Mouse (Mus musculus): ENCODE results near the gene Clca3a1. TPM values are rescaled to one million over a fixed set of nuclear protein-coding genes. Genes with fewer than 3 reads are reported as not detected.
A peak's percentile ranks its signal among the peaks of the same experiment; 100 is the strongest.

Clca3a1 gene
- polyA plus RNA-seq, 1 experiment from 2014 or later = 14.2 TPM

- no peak for ATAC-seq (ENCODE audit: insufficient read depth, low FRiP score, low read depth)
- Histone ChIP-seq H3K27me3 (replicated peaks) (no peaks in the 10 kb centered on the region), H3K9me3 (no peaks in the 10 kb centered on the region), H3K9ac (no peak overlapping the region), H3K27ac (no peak overlapping the region), H3K4me1 (peaks cover 23% of the 10 kb centered on the region; the same call in 1 of the 2 replicates), H3K4me3 (replicated peaks) (no peak overlapping the region), H3K4me2 (no peak overlapping the region), H3K36me3 (peaks cover 4% of the 10 kb centered on the region; the same call in 1 of the 2 replicates)
- 76% methylated on average over 3 of the region's 3 CpGs for WGBS
Observed at GRCm38 (mm10) chr3:144717121-144717520, 43.7 kb downstream of the Clca3a1 start.

GRCm38 (mm10) chr3:144715901-144716300, 44.9 kb downstream of the Clca3a1 start:
- no peak overlapping the region for H3K4me3 ChIP-seq (replicated peaks)
- no peaks in the 10 kb centered on the region for H3K9me3 ChIP-seq
- no peak overlapping the region for H3K27ac ChIP-seq
- H3K4me1 ChIP-seq = peaks cover 23% of the 10 kb centered on the region; the same call in 1 of the 2 replicates
- no peak overlapping the region for H3K9ac ChIP-seq
- no peak overlapping the region for H3K4me2 ChIP-seq
- WGBS = 53% methylated on average over 9 of the region's 9 CpGs
- peaks cover 7% of the 10 kb centered on the region; the same call in 1 of the 2 replicates for H3K36me3 ChIP-seq
- ATAC-seq (ENCODE audit: insufficient read depth, low FRiP score, low read depth) = no peak
- no peaks in the 10 kb centered on the region for H3K27me3 ChIP-seq (replicated peaks)

DNA sequence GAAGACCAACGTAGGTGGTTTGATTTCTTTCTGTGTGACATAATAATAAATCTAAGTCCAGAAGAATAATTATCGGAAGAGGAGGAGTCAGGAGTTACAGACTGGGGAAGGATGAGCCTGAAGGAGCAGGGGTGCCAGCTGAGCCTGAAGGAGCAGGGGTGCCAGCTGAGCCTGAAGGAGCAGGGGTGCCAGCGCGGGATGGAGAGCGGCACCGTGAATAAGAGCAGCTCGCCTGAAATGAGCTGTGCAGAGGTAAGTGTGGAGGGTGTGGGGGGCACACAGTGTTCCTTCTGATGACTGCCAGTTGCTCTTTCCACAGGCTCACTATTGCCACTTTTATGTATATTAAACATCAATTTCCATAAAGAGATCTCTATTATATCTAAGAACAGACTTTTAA, 45.7 kb downstream of the Clca3a1 start:
- H3K4me3 ChIP-seq (replicated peaks) = no peak overlapping the region
- H3K27me3 ChIP-seq (replicated peaks) = no peaks in the 10 kb centered on the region
- 74% methylated on average over 7 of the region's 7 CpGs for WGBS
- H3K4me1 ChIP-seq = peaks cover 23% of the 10 kb centered on the region; the same call in 1 of the 2 replicates
- H3K4me2 ChIP-seq = no peak overlapping the region
- H3K9me3 ChIP-seq = no peaks in the 10 kb centered on the region
- peaks cover 7% of the 10 kb centered on the region; the same call in 1 of the 2 replicates for H3K36me3 ChIP-seq
- H3K9ac ChIP-seq = no peak overlapping the region
- no peak for ATAC-seq (ENCODE audit: insufficient read depth, low FRiP score, low read depth)
- H3K27ac ChIP-seq = no peak overlapping the region

GRCm38 (mm10) chr3:144714606-144715005, 46.2 kb downstream of the Clca3a1 start:
- Histone ChIP-seq H3K27me3 (replicated peaks) (no peaks in the 10 kb centered on the region), H3K9ac (no peak overlapping the region), H3K36me3 (peaks cover 7% of the 10 kb centered on the region; the same call in 1 of the 2 replicates), H3K9me3 (no peaks in the 10 kb centered on the region), H3K4me3 (replicated peaks) (no peak overlapping the region), H3K4me2 (no peak overlapping the region), H3K4me1 (peaks cover 23% of the 10 kb centered on the region; the same call in 1 of the 2 replicates), H3K27ac (0 out of 2 replicates have a peak overlapping the region, but pooled peaks have one; percentile 26)
- 65% methylated on average over 8 of the region's 8 CpGs for WGBS
- no peak for ATAC-seq (ENCODE audit: insufficient read depth, low FRiP score, low read depth)

DNA sequence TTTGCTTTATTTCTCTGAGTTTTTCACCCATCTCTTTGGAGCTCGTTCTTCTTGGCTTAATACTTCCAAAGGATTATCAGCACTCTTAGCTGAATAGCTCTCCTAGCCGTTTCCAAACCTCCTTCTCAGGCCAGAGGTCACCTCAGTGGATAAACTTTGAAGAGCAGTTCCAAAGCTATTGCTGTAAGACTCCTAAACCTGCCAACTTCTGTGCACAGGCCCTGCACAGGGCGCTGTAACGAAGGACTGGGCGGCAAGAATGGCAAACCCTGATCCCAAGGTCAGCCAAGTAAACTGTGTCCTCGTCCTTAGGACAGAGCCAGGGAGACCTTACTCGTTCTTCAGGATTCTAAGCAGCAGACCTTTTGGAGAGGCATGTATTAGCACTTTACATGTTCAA, 46.7 kb downstream of the Clca3a1 start:
- no peak overlapping the region for H3K4me3 ChIP-seq (replicated peaks)
- no peak overlapping the region for H3K4me2 ChIP-seq
- no peak overlapping the region for H3K9ac ChIP-seq
- peaks cover 9% of the 10 kb centered on the region; the same call in 1 of the 2 replicates for H3K36me3 ChIP-seq
- WGBS = 48% methylated on average over 7 of the region's 7 CpGs
- ATAC-seq (ENCODE audit: insufficient read depth, low FRiP score, low read depth) = no peak
- H3K4me1 ChIP-seq = peaks cover 23% of the 10 kb centered on the region; the same call in 1 of the 2 replicates
- no peaks in the 10 kb centered on the region for H3K27me3 ChIP-seq (replicated peaks)
- H3K9me3 ChIP-seq = no peaks in the 10 kb centered on the region
- H3K27ac ChIP-seq = 0 out of 2 replicates have a peak overlapping the region, but pooled peaks have one; percentile 26

DNA sequence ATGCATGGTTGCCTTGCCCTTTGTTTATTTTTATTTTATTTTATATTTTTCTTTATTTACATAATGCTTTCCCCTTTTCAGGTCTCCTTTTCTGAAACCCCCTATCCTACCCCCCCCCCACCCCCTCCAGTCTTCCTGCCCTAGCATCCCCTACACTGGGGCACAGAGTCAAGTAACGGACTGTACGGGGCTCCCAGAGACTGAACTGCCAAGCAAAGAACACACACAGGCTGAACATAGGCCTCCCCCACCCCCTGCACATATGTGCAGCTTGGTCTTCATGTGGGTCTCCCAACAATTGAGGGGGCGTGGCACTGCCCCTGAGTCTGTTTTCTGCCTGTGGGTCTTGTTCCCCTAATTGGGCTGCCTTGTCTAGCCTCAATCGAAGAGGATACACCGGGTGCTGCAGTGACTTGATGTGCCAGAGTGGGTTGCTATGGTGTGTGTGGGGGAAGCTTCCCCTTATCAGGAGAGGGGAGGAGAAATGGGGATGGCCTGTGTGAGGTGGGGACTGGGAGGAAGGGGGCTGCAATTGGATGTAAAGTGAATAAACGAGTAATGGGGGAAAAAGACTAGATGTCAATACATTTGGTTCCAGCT, 49.1 kb downstream of the Clca3a1 start:
- no peak overlapping the region for H3K9ac ChIP-seq
- no peak overlapping the region for H3K27ac ChIP-seq
- no peak for ATAC-seq (ENCODE audit: insufficient read depth, low FRiP score, low read depth)
- peaks cover 11% of the 10 kb centered on the region; the same call in 1 of the 2 replicates for H3K4me1 ChIP-seq
- H3K4me3 ChIP-seq (replicated peaks) = no peak overlapping the region
- H3K36me3 ChIP-seq = peaks cover 10% of the 10 kb centered on the region; the same call in 1 of the 2 replicates
- no peaks in the 10 kb centered on the region for H3K9me3 ChIP-seq
- H3K27me3 ChIP-seq (replicated peaks) = no peaks in the 10 kb centered on the region
- 73% methylated on average over 6 of the region's 6 CpGs for WGBS
- no peak overlapping the region for H3K4me2 ChIP-seq

GRCm38 (mm10) chr3:144708612-144709011, 52.2 kb downstream of the Clca3a1 start:
- WGBS = 77% methylated on average over 5 of the region's 5 CpGs
- Histone ChIP-seq H3K9ac (no peak overlapping the region), H3K27me3 (replicated peaks) (no peaks in the 10 kb centered on the region), H3K4me2 (no peak overlapping the region), H3K9me3 (no peaks in the 10 kb centered on the region), H3K27ac (no peak overlapping the region), H3K4me3 (replicated peaks) (no peak overlapping the region), H3K36me3 (peaks cover 12% of the 10 kb centered on the region; the same call in 1 of the 2 replicates), H3K4me1 (no peaks in the 10 kb centered on the region)
- no peak for ATAC-seq (ENCODE audit: insufficient read depth, low FRiP score, low read depth)

DNA sequence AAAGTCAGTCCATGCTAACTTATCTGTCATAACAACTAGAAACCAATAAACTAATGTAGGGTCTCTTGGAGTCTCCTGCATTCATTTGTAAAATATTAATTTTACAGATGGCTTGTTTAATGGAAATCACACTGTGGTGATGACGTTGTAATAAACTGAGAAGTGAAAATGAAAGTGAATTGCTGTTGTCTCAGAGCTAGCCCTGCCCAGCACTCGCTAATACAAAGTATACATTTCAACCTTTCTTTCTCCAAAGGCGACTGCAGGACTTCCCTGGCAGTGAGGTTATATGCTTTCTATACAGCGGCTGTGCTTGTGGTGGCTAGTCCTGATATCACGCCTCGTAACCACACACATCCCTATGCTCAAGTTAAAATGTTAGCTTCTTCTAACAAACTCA, 56.8 kb downstream of the Clca3a1 start:
- no peak overlapping the region for H3K27ac ChIP-seq
- no peak overlapping the region for H3K4me3 ChIP-seq (replicated peaks)
- no peaks in the 10 kb centered on the region for H3K27me3 ChIP-seq (replicated peaks)
- H3K4me2 ChIP-seq = no peak overlapping the region
- 74% methylated on average over 6 of the region's 6 CpGs for WGBS
- H3K9me3 ChIP-seq = no peaks in the 10 kb centered on the region
- H3K4me1 ChIP-seq = no peaks in the 10 kb centered on the region
- 0 out of 2 replicates have a peak, but pooled peaks cover 2% of the 10 kb centered on the region for H3K36me3 ChIP-seq
- H3K9ac ChIP-seq = no peak overlapping the region
- no peak for ATAC-seq (ENCODE audit: insufficient read depth, low FRiP score, low read depth)

- H3K27ac ChIP-seq = no peak overlapping the region
- H3K4me3 ChIP-seq (replicated peaks) = no peak overlapping the region
- no peaks in the 10 kb centered on the region for H3K4me1 ChIP-seq
- no peak overlapping the region for H3K9ac ChIP-seq
- no peak overlapping the region for H3K4me2 ChIP-seq
- H3K27me3 ChIP-seq (replicated peaks) = no peaks in the 10 kb centered on the region
- peaks cover 22% of the 10 kb centered on the region for H3K36me3 ChIP-seq
- no peak for ATAC-seq (ENCODE audit: insufficient read depth, low FRiP score, low read depth)
- WGBS = 81% methylated on average over 5 of the region's 5 CpGs
- no peaks in the 10 kb centered on the region for H3K9me3 ChIP-seq
Observed at GRCm38 (mm10) chr3:144698790-144699433, 61.9 kb downstream of the Clca3a1 start.

GRCm38 (mm10) chr3:144697942-144698341, 62.8 kb downstream of the Clca3a1 start:
- no peak overlapping the region for H3K27ac ChIP-seq
- no peak for ATAC-seq (ENCODE audit: insufficient read depth, low FRiP score, low read depth)
- H3K4me2 ChIP-seq = no peak overlapping the region
- 78% methylated on average over 3 of the region's 3 CpGs for WGBS
- H3K4me3 ChIP-seq (replicated peaks) = no peak overlapping the region
- no peak overlapping the region for H3K9ac ChIP-seq
- H3K27me3 ChIP-seq (replicated peaks) = no peaks in the 10 kb centered on the region
- H3K36me3 ChIP-seq = peaks cover 25% of the 10 kb centered on the region
- H3K4me1 ChIP-seq = no peaks in the 10 kb centered on the region
- H3K9me3 ChIP-seq = no peaks in the 10 kb centered on the region

DNA sequence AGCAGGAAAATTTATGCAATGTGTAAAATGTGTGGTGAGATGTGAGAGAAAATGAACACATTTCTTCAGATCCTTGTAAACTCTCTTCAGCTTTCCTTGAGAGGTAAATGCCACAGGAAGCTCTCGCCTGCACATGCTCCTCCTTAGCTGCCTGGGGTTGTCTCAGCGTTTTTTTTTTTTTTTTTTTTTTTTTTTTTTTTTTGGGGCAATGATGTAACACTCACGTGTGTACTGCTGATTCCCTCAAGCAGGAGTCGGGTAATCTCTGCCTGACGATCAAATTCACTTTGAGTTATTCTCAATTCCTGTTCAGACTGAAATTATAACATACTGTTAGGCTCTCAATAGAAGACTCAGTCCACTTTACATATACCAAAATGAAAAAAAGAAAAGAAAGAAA, 63.6 kb downstream of the Clca3a1 start:
- Histone ChIP-seq H3K9ac (no peak overlapping the region), H3K4me3 (replicated peaks) (no peak overlapping the region), H3K27ac (no peak overlapping the region), H3K9me3 (no peaks in the 10 kb centered on the region), H3K4me2 (no peak overlapping the region), H3K27me3 (replicated peaks) (no peaks in the 10 kb centered on the region), H3K4me1 (no peaks in the 10 kb centered on the region), H3K36me3 (peaks cover 25% of the 10 kb centered on the region)
- WGBS = 65% methylated on average over 5 of the region's 5 CpGs
- no peak for ATAC-seq (ENCODE audit: insufficient read depth, low FRiP score, low read depth)

DNA sequence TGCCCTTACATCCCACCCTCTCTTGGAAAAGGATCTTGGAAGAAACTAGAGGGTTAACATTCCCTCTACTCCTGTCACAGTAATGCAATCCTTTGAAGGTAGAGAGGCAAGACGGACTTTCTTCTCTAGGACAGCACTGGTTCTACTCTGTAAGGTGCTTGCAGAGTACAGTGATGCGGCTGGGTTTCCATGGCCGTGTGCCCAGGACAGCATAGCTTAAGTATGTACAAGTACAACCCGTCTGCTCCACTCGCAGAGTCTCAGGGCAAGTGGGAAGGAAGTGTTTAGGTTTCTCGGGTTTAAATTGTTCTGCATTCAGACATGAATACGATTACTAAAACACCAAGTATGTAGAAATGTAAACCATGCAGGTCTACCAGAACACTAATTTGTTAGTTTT, 65.8 kb downstream of the Clca3a1 start:
- no peak for ATAC-seq (ENCODE audit: insufficient read depth, low FRiP score, low read depth)
- 74% methylated on average over 7 of the region's 7 CpGs for WGBS
- H3K36me3 ChIP-seq = peaks cover 30% of the 10 kb centered on the region

More for the DNA sequence above, 65.8 kb downstream of the Clca3a1 start:
- Histone ChIP-seq H3K9ac (no peak overlapping the region), H3K27ac (no peak overlapping the region), H3K27me3 (replicated peaks) (no peaks in the 10 kb centered on the region), H3K4me3 (replicated peaks) (no peak overlapping the region), H3K4me1 (no peaks in the 10 kb centered on the region), H3K9me3 (no peaks in the 10 kb centered on the region), H3K4me2 (no peak overlapping the region)

All from stomach, embryonic 15.5 days (tissue).